Mouse (Mus musculus) heart, embryonic 16.5 days (tissue): Measurements from ENCODE around the gene Phb2. TPM values are rescaled to one million over a fixed set of nuclear protein-coding genes. Genes with fewer than 3 reads are reported as not detected.

Experiments used
- ATAC-seq: fragments of 200-750 bp; cut with Nextera tagmentation; replicated peaks from 2 replicates; pipeline ENCODE4 v1.8.0; 2017; ENCODE audit warnings: moderate number of reproducible peaks; ENCODE audit not compliant: insufficient read depth, low FRiP score; ENCODE audit errors: extremely low read depth
- H3K27ac ChIP-seq: fragments of 300-500 bp; sonication (generic); 2 replicates; pipeline ENCODE4 v1.5.1; 2014; ENCODE audit warnings: mild to moderate bottlenecking, low read length, control low read depth, moderate library complexity
- H3K27me3 ChIP-seq: fragments of 300-500 bp; sonication (generic); 2 replicates; pipeline ENCODE4 v1.6.1; 2014; ENCODE audit warnings: low read length, mixed read lengths; ENCODE audit not compliant: control insufficient read depth, insufficient read depth
- H3K36me3 ChIP-seq: fragments of 300-500 bp; sonication (generic); 2 replicates; pipeline ENCODE4 v1.6.1; 2014; ENCODE audit not compliant: control insufficient read depth, insufficient read depth
- H3K4me1 ChIP-seq: fragments of 300-500 bp; sonication (generic); 2 replicates; pipeline ENCODE4 v1.6.1; 2014; ENCODE audit warnings: low read length, mixed read lengths; ENCODE audit not compliant: control insufficient read depth, insufficient read depth
- H3K4me2 ChIP-seq: fragments of 300-500 bp; sonication (generic); 2 replicates; pipeline ENCODE4 v1.6.1; 2014; ENCODE audit warnings: low read depth, mild to moderate bottlenecking, control low read depth, low read length
- H3K4me3 ChIP-seq: fragments of 300-500 bp; sonication (generic); 2 replicates; pipeline ENCODE4 v1.5.1; 2014; ENCODE audit warnings: mild to moderate bottlenecking, control low read depth, low read length
- H3K9ac ChIP-seq: fragments of 300-500 bp; sonication (generic); 2 replicates; pipeline ENCODE4 v1.6.1; 2014; ENCODE audit warnings: low read length, control low read depth
- H3K9me3 ChIP-seq: fragments of 300-500 bp; sonication (generic); replicated peaks from 2 replicates; pipeline ENCODE4 v1.6.1; 2016; ENCODE audit warnings: low read length; ENCODE audit not compliant: control insufficient read depth
- WGBS: fragments of 180-500 bp; shearing (Covaris S2); extraction: QIAGEN DNeasy Blood & Tissue Kit; methylation state at CpG from one replicate; pipeline ENCODE4 v1.1.7; 2014; 5-methylcytosine and 5-hydroxymethylcytosine counted together
- polyA plus RNA-seq: library from polyadenylated mRNA; unstranded; fragments of >200 nt; fragmentation: Nextera tagmentation; extraction: Ambion mirVana; gene quantifications from 2 replicates; pipeline ENCODE4 v1.2.1, GENCODE M21; 2015

Gene Phb2
- polyA plus RNA-seq, 1 experiment from 2014 or later, result 355 TPM

DNA sequence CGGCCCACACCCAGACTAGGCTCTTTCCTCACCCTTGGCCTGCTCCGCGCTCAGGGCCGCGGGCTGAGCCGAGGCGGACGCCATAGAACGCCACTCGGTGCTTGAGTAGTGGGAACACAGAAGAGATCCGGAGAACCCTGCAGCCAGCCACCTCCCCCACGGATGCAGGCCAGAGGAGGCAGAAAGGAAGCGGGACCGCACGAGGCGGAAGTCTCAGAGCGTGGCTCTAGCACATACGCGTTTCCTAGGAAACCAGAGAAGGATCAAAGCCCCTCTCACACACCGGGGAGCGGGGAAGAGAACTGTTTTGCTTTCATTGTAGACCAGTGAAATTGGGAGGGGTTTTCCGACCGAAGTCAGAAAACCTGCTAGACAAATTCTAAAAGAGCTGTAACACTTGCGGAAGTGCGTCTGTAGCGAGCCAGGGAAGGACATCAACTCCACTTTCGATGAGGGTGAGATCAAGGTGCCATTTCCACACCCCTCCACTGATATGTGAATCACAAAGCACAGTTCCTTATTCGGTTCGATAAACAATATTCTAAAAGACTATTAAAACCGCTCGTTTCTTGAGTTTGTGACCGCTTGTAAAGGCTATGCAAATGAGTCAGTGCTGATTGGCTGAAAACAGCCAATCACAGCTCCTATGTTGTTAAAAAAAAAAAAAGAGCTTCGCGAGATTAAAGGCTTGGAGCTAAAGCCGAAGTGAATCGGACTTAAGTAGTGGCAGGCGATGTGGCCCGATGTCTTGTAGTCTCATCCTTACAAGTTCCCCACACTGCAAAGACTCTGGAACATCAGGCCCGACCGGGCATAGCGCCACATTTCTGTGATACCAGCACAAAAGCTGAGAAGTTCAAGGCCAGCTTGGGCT, 29.0 kb downstream of the Phb2 start, which contains the start of gene Grcc10:
TSS of gene Grcc10 (minus strand) at position 487 of the 874 bp plus-strand sequence.
- under 1% methylated on average over 41 of the region's 41 CpGs for WGBS
- H3K36me3 ChIP-seq, result peaks cover 10% of the 10 kb centered on the region
- ATAC-seq, result peak; percentile 64
- peaks cover 26% of the 10 kb centered on the region for H3K4me1 ChIP-seq
- H3K9ac ChIP-seq, result peak within 1 kb of the TSS; percentile 92
- peak within 1 kb of the TSS; percentile 78 for H3K4me2 ChIP-seq
- peak within 1 kb of the TSS; percentile 99 for H3K27ac ChIP-seq
- H3K4me3 ChIP-seq, result peak within 1 kb of the TSS; percentile 75
- no peaks in the 10 kb centered on the region for H3K9me3 ChIP-seq
- no peaks in the 10 kb centered on the region for H3K27me3 ChIP-seq

DNA sequence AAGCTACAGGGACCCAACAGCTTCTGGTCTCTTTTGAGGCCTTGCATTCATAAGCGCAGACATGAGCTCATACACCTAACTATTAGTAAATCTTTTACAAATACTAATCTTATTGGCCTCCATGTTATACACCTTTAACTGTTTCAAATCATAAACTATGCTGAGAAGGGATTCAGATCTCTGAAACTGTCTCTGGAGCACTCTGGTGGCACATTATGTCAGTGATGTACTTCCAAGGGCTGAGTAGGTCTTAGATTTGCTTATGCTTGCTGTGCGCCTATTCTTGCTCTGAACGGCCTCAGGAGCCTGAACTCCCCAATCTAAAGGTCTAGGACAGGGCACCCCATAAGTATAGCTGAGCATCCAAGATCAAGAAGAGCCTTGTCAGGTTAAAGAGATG, 29.7 kb downstream of the Phb2 start:
- H3K4me3 ChIP-seq, result peak overlapping the region; percentile 75
- ATAC-seq, result no peak
- peaks cover 31% of the 10 kb centered on the region for H3K4me1 ChIP-seq
- no peaks in the 10 kb centered on the region for H3K9me3 ChIP-seq
- H3K27ac ChIP-seq, result peak overlapping the region; percentile 99
- peaks cover 10% of the 10 kb centered on the region for H3K36me3 ChIP-seq
- H3K27me3 ChIP-seq, result no peaks in the 10 kb centered on the region
- peak overlapping the region; percentile 92 for H3K9ac ChIP-seq
- 72% methylated on average over 3 of the region's 3 CpGs for WGBS
- H3K4me2 ChIP-seq, result peak overlapping the region; percentile 78

DNA sequence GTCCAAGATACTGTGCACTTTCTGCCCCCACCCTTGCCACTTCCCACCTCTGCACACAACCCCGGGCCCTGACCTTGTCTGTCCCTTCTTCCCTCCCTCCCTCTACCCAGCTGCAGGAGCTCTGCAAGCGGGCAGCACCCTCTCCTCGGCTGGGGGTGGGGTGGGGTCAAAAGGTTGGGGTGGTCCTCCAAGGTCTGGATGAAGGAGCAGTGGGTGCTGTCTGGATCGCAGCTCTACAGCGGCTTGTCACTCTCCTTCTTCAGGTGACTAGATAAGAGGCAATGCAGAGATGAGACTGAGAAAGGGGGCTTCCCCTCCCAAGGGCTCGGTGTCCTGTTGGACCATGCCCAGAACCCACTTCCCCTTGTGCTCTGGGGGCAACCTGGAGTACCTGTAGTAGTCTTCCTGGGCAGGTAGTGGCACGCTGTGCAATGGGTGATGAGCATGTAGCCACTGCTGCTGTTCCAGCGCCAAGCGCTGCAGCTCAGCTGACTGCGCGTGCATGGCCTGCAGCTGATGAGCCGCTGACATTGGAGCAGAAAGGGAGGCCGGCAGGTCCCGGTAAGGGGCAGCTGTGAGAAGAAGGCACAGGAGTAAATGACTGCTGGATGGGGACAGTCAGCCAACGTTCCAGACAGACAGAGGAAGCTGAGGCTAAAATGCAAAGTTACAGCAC, 30.8 kb downstream of the Phb2 start:
- H3K4me3 ChIP-seq, result no peak overlapping the region
- H3K9me3 ChIP-seq, result no peaks in the 10 kb centered on the region
- no peak for ATAC-seq
- H3K27me3 ChIP-seq, result no peaks in the 10 kb centered on the region
- H3K36me3 ChIP-seq, result peaks cover 19% of the 10 kb centered on the region
- peaks cover 31% of the 10 kb centered on the region for H3K4me1 ChIP-seq
- H3K4me2 ChIP-seq, result no peak overlapping the region
- H3K9ac ChIP-seq, result no peak overlapping the region
- WGBS, result 85% methylated on average over 15 of the region's 15 CpGs
- H3K27ac ChIP-seq, result no peak overlapping the region

DNA sequence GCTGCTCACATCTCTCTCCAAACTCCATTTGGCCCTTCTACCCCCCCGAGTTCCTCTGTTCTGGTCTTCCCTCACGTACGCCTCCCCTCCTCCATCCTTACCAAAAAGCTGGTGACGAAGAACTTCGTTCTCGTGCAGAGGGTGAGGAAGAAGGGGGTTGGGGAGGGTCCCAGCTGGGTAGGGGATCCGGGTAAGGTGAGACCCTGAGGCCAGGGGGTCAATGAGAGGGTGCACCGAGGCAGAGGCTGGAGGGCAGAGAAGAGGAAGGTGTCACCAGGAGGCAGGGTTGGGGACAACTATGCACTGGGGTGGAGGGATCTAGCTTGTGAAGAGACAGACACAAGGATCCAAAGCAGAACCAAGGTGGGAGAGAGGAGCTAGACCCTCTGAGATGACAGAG, 31.5 kb downstream of the Phb2 start:
- H3K27me3 ChIP-seq, result no peaks in the 10 kb centered on the region
- no peak overlapping the region for H3K4me2 ChIP-seq
- peaks cover 23% of the 10 kb centered on the region for H3K36me3 ChIP-seq
- H3K9ac ChIP-seq, result no peak overlapping the region
- no peak for ATAC-seq
- no peak overlapping the region for H3K27ac ChIP-seq
- 87% methylated on average over 8 of the region's 8 CpGs for WGBS
- H3K4me1 ChIP-seq, result peaks cover 25% of the 10 kb centered on the region
- no peak overlapping the region for H3K4me3 ChIP-seq
- H3K9me3 ChIP-seq, result no peaks in the 10 kb centered on the region

DNA sequence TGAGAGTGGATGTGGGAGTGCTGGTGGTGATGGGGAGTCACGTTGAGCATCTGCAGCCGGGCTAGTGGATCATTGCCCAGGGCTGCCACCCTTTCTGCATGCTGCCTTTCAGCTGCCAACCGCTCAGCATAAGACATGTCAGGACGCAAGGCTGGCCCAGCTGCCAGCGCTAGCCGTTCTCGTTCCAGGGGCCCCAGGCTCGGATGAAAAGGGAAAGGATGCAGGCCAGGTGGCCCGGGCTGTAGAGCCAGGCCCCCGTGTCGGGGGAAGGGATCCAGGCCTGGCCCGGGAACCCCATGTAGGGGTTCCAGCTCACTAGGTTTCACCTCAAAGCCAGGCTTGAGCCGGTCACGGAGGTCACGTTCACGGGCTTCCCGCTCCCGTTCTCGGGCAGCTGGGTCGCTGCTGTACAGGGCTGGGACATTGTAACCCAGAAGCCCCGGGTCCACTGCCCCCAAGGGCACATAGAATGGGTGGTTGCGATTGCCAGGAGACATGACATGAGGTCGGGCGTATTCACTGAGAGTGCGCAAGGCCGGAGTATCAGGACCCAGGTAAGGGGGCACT, 32.7 kb downstream of the Phb2 start:
- Histone ChIP-seq H3K4me1 (peaks cover 17% of the 10 kb centered on the region), H3K4me3 (peak overlapping the region; percentile 66), H3K9me3 (no peaks in the 10 kb centered on the region), H3K27ac (peak overlapping the region; percentile 54; the same call in 1 of the 2 replicates), H3K27me3 (no peaks in the 10 kb centered on the region), H3K36me3 (peaks cover 21% of the 10 kb centered on the region), H3K4me2 (peak overlapping the region; percentile 94), H3K9ac (peak overlapping the region; percentile 68)
- ATAC-seq, result no peak
- WGBS, result 64% methylated on average over 26 of the region's 26 CpGs

DNA sequence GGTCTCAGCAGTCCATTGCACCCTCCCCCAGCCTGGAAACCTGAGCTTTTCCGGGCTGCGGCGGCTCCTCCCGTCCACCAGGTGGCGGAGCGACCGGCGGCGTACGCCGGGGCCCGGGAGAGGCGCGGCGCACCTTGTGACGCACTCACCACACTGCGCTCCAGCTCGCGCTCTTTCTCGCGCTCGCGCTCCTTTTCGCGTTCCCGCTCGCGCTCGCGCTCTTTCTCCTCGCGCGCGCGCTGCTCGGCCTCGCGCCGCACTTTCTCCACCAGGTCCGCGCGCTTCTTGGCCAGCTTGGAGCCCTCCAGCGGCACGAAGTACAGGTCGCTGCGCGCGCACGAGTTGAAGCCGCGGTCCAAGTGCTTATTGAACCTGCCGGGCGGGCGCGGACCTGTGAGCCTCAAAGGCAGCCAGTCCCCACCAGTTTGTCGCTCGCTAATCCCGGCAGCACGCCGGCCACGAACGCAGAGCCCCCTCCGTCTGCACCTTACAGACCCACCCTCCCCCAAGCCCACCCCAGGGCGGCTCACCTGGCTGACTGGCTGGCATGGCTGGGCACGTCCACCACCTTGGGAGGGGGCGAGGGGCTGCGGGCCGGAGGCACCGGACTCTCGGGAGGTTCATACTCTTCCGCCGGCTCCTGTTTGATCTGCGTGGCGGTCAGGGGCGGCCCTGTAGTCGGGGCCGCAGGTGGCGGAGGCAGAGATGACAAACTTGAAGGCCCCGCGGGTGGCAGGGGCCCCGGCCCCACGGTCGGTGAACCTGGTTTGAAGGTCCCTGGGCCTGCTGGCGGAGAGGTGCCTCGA, 33.6 kb downstream of the Phb2 start:
- peaks cover 21% of the 10 kb centered on the region for H3K36me3 ChIP-seq
- peaks cover 15% of the 10 kb centered on the region for H3K4me1 ChIP-seq
- H3K9ac ChIP-seq, result peak overlapping the region; percentile 91
- peak overlapping the region; percentile 94 for H3K4me2 ChIP-seq
- WGBS, result 1% methylated on average over 85 of the region's 85 CpGs
- ATAC-seq, result peak; percentile 78
- H3K27ac ChIP-seq, result peak overlapping the region; percentile 72
- H3K27me3 ChIP-seq, result no peaks in the 10 kb centered on the region
- no peaks in the 10 kb centered on the region for H3K9me3 ChIP-seq
- H3K4me3 ChIP-seq, result peak overlapping the region; percentile 66

DNA sequence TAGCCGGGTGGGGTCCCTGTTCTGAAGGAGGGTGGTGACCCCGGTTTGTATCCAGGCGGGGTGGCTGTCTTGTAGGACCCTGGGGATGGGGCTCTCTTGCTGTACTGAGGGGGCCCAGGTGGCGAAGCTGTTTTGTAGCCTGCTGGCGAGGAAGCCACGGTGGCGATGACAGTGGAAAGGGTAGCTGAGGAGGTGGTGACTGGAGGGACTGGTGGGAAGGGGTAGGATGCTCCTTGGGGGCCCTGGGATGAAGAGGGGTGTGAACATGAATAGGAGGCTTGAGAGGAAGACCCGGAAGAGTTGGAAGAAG, 34.1 kb downstream of the Phb2 start:
- peak overlapping the region; percentile 66 for H3K4me3 ChIP-seq
- H3K4me1 ChIP-seq, result peaks cover 15% of the 10 kb centered on the region
- H3K4me2 ChIP-seq, result peak overlapping the region; percentile 94
- no peaks in the 10 kb centered on the region for H3K27me3 ChIP-seq
- H3K9me3 ChIP-seq, result no peaks in the 10 kb centered on the region
- H3K36me3 ChIP-seq, result peaks cover 21% of the 10 kb centered on the region
- H3K9ac ChIP-seq, result peak overlapping the region; percentile 91
- 23% methylated on average over 8 of the region's 8 CpGs for WGBS
- no peak for ATAC-seq
- no peak overlapping the region; the same call in 1 of the 2 replicates for H3K27ac ChIP-seq

DNA sequence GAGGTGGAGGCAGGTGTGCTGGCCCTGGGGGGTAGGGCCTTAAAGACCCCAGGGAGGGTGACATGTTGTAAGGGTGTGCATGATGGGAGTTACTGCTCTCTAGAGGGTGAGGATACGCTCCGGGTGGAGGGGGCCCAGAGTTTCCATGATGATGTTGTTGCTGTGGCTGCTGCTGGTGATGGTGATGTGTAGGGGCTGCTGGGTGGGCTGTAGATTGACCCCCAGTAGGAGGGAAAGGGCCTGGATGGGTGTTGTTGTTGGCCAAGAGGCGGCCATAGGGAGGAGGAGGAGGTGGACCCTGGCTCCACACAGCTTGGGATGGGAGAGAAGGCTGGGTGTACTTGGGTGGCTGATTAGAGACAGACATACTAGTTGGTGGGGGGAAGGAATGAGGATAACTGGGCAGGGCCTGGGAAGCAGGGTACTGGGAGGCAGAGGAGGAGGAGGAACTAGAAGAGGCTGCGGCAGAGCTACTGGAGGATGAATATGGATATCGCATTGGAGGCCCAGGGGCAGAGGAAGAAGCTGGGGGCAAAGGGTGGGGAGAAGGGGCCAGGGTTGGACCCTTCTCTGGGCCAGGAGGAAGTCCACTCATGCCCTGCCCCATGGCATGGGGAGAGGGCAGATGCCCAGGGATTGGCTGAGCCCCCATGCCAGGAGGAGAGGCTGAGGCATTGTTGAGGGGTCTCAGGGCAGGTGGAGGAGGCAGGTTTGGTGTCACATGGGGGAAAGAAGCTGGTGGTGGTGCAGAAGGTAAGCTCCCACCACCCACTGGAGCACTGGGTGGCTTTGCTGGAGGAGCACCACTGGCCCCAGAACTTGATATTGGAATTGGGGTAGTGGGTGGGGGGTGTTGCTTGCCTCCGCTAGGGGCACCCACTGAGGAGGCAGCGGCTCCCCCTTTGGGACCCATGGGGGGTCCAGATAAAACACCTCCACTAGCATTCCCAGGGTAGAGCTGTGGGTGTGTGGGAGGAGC, 34.8 kb downstream of the Phb2 start:
- H3K4me1 ChIP-seq, result peaks cover 10% of the 10 kb centered on the region
- peak overlapping the region; percentile 94 for H3K4me2 ChIP-seq
- H3K27me3 ChIP-seq, result no peaks in the 10 kb centered on the region
- no peak overlapping the region; the same call in 1 of the 2 replicates for H3K4me3 ChIP-seq
- no peak for ATAC-seq
- 82% methylated on average over 7 of the region's 7 CpGs for WGBS
- peaks cover 21% of the 10 kb centered on the region for H3K36me3 ChIP-seq
- H3K9me3 ChIP-seq, result no peaks in the 10 kb centered on the region
- no peak overlapping the region for H3K9ac ChIP-seq
- H3K27ac ChIP-seq, result no peak overlapping the region
